Mouse (Mus musculus): ENCODE data around the gene Sez6l.

DNA sequence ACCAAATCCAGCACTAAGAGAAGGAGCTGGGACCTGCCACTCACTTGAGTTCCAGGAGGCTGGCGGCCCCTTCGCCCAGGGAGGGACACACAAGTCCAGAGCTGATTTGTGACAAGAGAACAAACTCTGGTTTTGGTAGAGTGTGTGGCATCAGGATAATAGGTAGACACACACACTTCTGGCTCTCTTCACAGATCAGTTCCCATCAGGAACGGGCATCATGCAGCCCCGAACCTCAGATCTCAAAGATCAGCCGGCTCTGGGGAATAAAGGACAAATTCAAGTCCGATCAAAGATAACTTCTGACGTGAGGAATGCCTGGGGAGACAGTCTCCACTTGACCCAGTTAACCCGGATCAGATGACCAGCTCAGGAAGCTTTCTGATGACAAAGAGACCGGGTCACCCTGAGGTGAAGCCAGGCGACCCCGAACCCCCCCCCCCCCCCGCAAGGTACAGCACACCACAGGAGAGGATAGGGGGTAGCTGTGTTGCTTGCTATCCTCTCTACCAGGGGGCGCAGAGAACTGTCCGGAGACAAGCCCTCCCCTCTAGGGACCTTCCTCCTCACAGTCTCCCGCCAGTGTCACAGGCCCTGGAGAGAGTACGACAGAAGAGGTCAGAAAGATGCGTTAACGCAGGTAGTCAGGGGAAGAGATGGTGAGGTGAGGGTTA lies 183.1 kb downstream of the Sez6l start:
- TF ChIP-seq GATA1 (IDR thresholded peaks at IDR 0.05; ENCODE audit: low read length) (no peak), TAL1 (IDR thresholded peaks at IDR 0.05; ENCODE audit: low read length) (no peak)
